Mouse (Mus musculus): ENCODE data around the gene Fpgs. TPM values are rescaled to one million over a fixed set of nuclear protein-coding genes. Genes with fewer than 3 reads are reported as not detected.

Gene Fpgs
- 75.7 and 101 TPM in 2 replicates for polyA plus RNA-seq (2012; rRNA removed)
- 30.7 and 33.4 TPM in 2 replicates for polyA plus RNA-seq (2014; fragmentation: Nextera tagmentation; extraction: Ambion mirVana)

DNA sequence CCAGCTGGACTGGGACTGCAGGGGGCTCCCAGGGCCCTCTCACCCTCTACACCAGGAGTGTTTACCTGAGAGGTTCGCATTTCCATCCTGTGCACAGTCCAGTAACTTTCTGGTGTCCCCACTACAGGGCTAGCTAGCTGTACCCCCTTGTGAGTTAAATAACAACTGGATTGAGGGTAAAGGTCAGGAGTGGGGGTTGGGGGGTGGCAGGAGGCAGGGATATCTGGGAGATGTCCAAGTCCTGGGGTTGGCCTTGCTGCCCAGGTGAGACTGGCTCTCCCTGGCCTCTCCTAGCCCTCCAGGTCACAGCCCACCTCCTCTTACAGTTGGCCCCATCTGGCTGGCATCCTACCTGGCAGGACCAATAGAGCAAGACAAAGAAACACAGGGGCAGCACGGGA, at the start of gene Fpgs:
Fpgs (minus strand) TSS at position 125 of the 401 bp plus-strand sequence.
- Histone ChIP-seq H3K36me3 (ENCODE audit: control insufficient read depth, insufficient read depth, low read length) (peaks cover 62% of the 10 kb centered on the region), H3K9me3 (ENCODE audit: control insufficient read depth, low read length) (no peaks in the 10 kb centered on the region), H3K4me2 (replicated peaks; ENCODE audit: low read depth, low read length, severe bottlenecking) (no peak within 1 kb of the TSS), H3K4me3 (replicated peaks; ENCODE audit: low read length) (no peak within 1 kb of the TSS), H3K27ac (replicated peaks; ENCODE audit: low read depth, low read length) (no peak within 1 kb of the TSS), H3K4me1 (ENCODE audit: control insufficient read depth, insufficient read depth, low read length) (no peaks in the 10 kb centered on the region), H3K27me3 (ENCODE audit: control insufficient read depth, insufficient read depth, low read length) (no peaks in the 10 kb centered on the region), H3K9ac (ENCODE audit: low read depth, low read length, severe bottlenecking) (no peak within 1 kb of the TSS)
- ATAC-seq (ENCODE audit: low FRiP score, low read depth): no peak
- DNase-seq (ENCODE audit: low spot score): no peak
- 82% methylated on average over 2 of the region's 2 CpGs for WGBS
- no peak for TF ChIP-seq POLR2A (IDR thresholded peaks at IDR 0.05; ENCODE audit: borderline replicate concordance, extremely low read depth, insufficient read depth, insufficient read length)

DNA sequence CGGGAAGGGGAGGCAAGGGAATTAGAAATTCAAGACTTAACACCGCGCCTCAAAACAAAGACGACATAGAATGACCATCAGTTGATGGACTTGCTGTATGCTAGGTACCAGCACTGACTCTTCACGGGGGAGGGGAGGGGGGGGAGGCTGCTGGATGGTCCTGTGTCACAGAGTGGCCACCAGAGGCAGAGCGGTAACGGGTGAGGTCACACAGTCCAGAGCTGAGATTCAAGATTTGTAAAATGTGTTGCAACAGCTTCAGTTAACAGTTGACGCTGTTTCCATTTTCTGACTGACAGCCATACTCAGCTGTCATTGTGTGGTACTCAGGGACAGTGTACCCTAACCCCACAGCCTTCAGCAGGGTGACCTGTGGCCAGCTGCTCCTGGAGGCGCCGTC, 48.2 kb upstream of the Fpgs start:
- Histone ChIP-seq H3K4me3 (replicated peaks; ENCODE audit: low read length) (no peak overlapping the region), H3K4me1 (ENCODE audit: control insufficient read depth, insufficient read depth, low read length) (peaks cover 9% of the 10 kb centered on the region)
- 67% methylated on average over 10 of the region's 10 CpGs for WGBS

DNA sequence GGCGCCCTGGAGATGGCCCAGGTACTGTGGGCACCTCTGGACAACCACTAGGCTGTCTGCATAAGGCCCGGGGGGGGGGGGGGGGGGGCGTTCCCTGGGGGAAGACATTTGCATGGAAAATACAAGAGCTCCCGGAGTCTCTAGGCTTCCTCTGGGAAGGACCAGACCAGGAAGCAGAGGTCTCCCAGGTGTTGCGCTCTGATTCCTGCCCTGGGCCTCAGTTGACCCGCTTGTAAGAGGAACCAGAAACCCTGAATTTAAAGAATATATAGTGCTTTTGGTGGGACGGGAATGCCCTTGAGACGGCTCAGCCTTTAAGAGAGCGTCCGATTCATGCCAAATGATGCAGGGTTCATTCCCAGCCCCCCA, 47.7 kb upstream of the Fpgs start:
- no peak for TF ChIP-seq POLR2A (IDR thresholded peaks at IDR 0.05; ENCODE audit: borderline replicate concordance, extremely low read depth, insufficient read depth, insufficient read length)
- H3K27ac ChIP-seq (replicated peaks; ENCODE audit: low read depth, low read length): no peak overlapping the region
- H3K9me3 ChIP-seq (ENCODE audit: control insufficient read depth, low read length): no peaks in the 10 kb centered on the region
- H3K4me3 ChIP-seq (replicated peaks; ENCODE audit: low read length): peak overlapping the region; percentile 35
- H3K27me3 ChIP-seq (ENCODE audit: control insufficient read depth, insufficient read depth, low read length): no peaks in the 10 kb centered on the region
- H3K9ac ChIP-seq (ENCODE audit: low read depth, low read length, severe bottlenecking): 0 out of 2 replicates have a peak overlapping the region, but pooled peaks have one; percentile 34
- peak overlapping the region; percentile 60 for H3K4me2 ChIP-seq (replicated peaks; ENCODE audit: low read depth, low read length, severe bottlenecking)
- peaks cover 37% of the 10 kb centered on the region for H3K36me3 ChIP-seq (ENCODE audit: control insufficient read depth, insufficient read depth, low read length)
- DNase-seq (ENCODE audit: low spot score): no peak
- ATAC-seq (ENCODE audit: low FRiP score, low read depth): no peak
- H3K4me1 ChIP-seq (ENCODE audit: control insufficient read depth, insufficient read depth, low read length): peaks cover 9% of the 10 kb centered on the region
- 17% methylated on average over 9 of the region's 10 CpGs for WGBS

More for the DNA sequence above, 48.2 kb upstream of the Fpgs start:
- Histone ChIP-seq H3K27ac (replicated peaks; ENCODE audit: low read depth, low read length) (no peak overlapping the region), H3K9ac (ENCODE audit: low read depth, low read length, severe bottlenecking) (no peak overlapping the region), H3K9me3 (ENCODE audit: control insufficient read depth, low read length) (no peaks in the 10 kb centered on the region), H3K4me2 (replicated peaks; ENCODE audit: low read depth, low read length, severe bottlenecking) (peak overlapping the region; percentile 60; the same call in 1 of the 2 replicates), H3K36me3 (ENCODE audit: control insufficient read depth, insufficient read depth, low read length) (peaks cover 32% of the 10 kb centered on the region), H3K27me3 (ENCODE audit: control insufficient read depth, insufficient read depth, low read length) (no peaks in the 10 kb centered on the region)
- TF ChIP-seq POLR2A (IDR thresholded peaks at IDR 0.05; ENCODE audit: borderline replicate concordance, extremely low read depth, insufficient read depth, insufficient read length): no peak
- ATAC-seq (ENCODE audit: low FRiP score, low read depth) (no peak), DNase-seq (ENCODE audit: low spot score) (no peak)

DNA sequence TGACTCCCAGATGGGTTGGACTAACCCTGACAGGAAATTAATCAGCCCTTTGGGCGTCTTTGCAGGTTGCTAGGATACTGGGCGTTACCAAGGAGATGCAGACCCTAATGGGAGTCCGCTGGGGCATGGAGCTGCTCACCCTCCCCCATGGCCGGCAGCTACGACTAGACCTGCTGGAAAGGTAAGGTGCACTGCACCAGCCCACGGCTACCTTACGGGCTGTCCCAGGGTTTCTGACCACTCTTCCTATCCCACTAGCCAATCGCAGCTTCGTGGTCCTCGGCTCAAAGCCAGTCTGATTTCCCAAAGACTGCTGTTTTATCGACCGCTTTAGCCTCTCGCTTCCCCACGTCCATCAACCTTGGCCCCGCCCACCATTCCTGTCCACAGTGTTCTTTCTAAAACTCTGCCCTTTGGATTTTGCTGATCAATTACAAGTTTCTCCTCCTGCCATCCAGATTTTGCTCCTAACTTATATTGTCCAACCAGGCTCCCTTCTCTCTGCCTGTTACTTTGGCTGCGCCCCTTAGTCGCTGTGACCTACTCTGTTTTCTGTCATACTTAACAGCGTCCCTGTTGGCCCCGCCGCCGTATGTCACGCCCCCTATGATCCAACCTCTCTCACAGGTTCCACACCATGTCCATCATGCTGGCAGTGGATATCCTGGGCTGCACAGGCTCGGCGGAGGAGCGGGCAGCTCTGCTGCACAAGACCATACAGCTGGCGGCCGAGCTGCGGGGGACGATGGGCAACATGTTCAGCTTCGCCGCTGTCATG, 47.1 kb upstream of the Fpgs start:
- peak overlapping the region; percentile 60 for H3K4me2 ChIP-seq (replicated peaks; ENCODE audit: low read depth, low read length, severe bottlenecking)
- DNase-seq (ENCODE audit: low spot score) (peak; percentile 44), ATAC-seq (ENCODE audit: low FRiP score, low read depth) (peak; percentile 78)
- H3K27ac ChIP-seq (replicated peaks; ENCODE audit: low read depth, low read length): no peak overlapping the region
- H3K9me3 ChIP-seq (ENCODE audit: control insufficient read depth, low read length): no peaks in the 10 kb centered on the region
- TF ChIP-seq POLR2A (IDR thresholded peaks at IDR 0.05; ENCODE audit: borderline replicate concordance, extremely low read depth, insufficient read depth, insufficient read length): no peak
- peak overlapping the region; percentile 34; the same call in 1 of the 2 replicates for H3K9ac ChIP-seq (ENCODE audit: low read depth, low read length, severe bottlenecking)
- peaks cover 9% of the 10 kb centered on the region for H3K4me1 ChIP-seq (ENCODE audit: control insufficient read depth, insufficient read depth, low read length)
- WGBS: 6% methylated on average over 31 of the region's 31 CpGs
- H3K27me3 ChIP-seq (ENCODE audit: control insufficient read depth, insufficient read depth, low read length): no peaks in the 10 kb centered on the region
- peak overlapping the region; percentile 35 for H3K4me3 ChIP-seq (replicated peaks; ENCODE audit: low read length)
- H3K36me3 ChIP-seq (ENCODE audit: control insufficient read depth, insufficient read depth, low read length): peaks cover 37% of the 10 kb centered on the region

DNA sequence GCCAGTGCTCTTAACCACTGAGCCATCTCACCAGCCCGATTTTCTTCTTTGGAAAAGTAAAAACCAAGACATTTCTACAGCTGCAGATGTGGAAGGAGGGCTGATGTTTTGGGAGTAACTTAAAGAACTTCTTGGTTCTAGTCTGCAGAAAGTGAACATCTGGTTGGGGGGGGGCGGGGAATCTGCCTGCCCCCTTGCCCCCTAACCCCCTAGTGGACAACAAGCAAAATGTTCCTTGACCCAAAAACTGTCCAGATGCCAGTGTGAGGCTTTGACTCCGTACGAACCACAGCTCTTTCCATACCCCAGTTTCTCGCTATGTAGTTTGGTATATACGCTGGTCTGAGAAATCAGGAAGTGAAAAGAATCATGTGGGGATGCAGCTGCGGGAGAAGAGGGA, 46.3 kb upstream of the Fpgs start:
- no peak for TF ChIP-seq POLR2A (IDR thresholded peaks at IDR 0.05; ENCODE audit: borderline replicate concordance, extremely low read depth, insufficient read depth, insufficient read length)
- Histone ChIP-seq H3K27ac (replicated peaks; ENCODE audit: low read depth, low read length) (no peak overlapping the region), H3K4me1 (ENCODE audit: control insufficient read depth, insufficient read depth, low read length) (peaks cover 9% of the 10 kb centered on the region), H3K9ac (ENCODE audit: low read depth, low read length, severe bottlenecking) (no peak overlapping the region), H3K9me3 (ENCODE audit: control insufficient read depth, low read length) (no peaks in the 10 kb centered on the region), H3K36me3 (ENCODE audit: control insufficient read depth, insufficient read depth, low read length) (peaks cover 46% of the 10 kb centered on the region), H3K4me2 (replicated peaks; ENCODE audit: low read depth, low read length, severe bottlenecking) (no peak overlapping the region), H3K27me3 (ENCODE audit: control insufficient read depth, insufficient read depth, low read length) (no peaks in the 10 kb centered on the region), H3K4me3 (replicated peaks; ENCODE audit: low read length) (no peak overlapping the region)
- WGBS: 78% methylated on average over 7 of the region's 7 CpGs
- ATAC-seq (ENCODE audit: low FRiP score, low read depth): no peak
- DNase-seq (ENCODE audit: low spot score): no peak
